Mouse (Mus musculus): Measurements from ENCODE around the gene Atp10b. TPM values are rescaled to one million over a fixed set of nuclear protein-coding genes. Genes with fewer than 3 reads are reported as not detected.

Gene Atp10b
- polyA plus RNA-seq, 1 experiment from 2014 or later = not detected

- H3K27me3 ChIP-seq (ENCODE audit: poor library complexity, severe bottlenecking) = no peaks in the 10 kb centered on the region
Observed at GRCm38 (mm10) chr11:43160188-43160942, 10.7 kb downstream of the Atp10b start.

DNA sequence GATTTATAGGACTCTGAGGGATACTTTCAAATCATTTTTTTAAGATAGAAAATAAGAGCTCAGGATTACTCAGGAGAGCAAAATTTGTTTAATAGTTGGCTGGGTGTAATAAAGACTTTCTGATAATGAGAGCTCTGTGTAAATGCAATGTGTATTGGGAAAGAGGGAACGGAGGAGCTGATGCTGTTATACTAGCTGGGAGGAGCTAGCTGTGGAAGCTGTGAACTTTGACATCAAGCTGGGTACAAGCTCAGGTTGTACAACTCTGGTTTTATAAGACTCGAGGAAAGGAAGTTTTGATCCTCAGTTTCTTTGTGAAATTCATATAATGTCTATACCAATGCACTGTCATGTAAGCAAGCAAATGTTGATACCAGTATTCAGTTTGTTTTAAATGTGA lies 20.9 kb downstream of the Atp10b start:
- WGBS = 79% methylated on average over 2 of the region's 2 CpGs
- Histone ChIP-seq H3K4me1 (no peaks in the 10 kb centered on the region), H3K36me3 (replicated peaks) (no peaks in the 10 kb centered on the region), H3K27ac (no peak overlapping the region), H3K27me3 (ENCODE audit: poor library complexity, severe bottlenecking) (no peaks in the 10 kb centered on the region), H3K4me3 (no peak overlapping the region), H3K9me3 (no peaks in the 10 kb centered on the region)
- no peak for DNase-seq (ENCODE audit: extremely low spot score, low spot score)

More at GRCm38 (mm10) chr11:43160188-43160942, 10.7 kb downstream of the Atp10b start:
- no peak overlapping the region for H3K4me3 ChIP-seq
- H3K27ac ChIP-seq = no peak overlapping the region
- no peak for DNase-seq (ENCODE audit: extremely low spot score, low spot score)
- no peaks in the 10 kb centered on the region for H3K36me3 ChIP-seq (replicated peaks)
- H3K9me3 ChIP-seq = no peaks in the 10 kb centered on the region
- H3K4me1 ChIP-seq = no peaks in the 10 kb centered on the region
- WGBS = 82% methylated on average over 9 of the region's 9 CpGs

- no peaks in the 10 kb centered on the region for H3K36me3 ChIP-seq (replicated peaks)
- no peaks in the 10 kb centered on the region for H3K27me3 ChIP-seq (ENCODE audit: poor library complexity, severe bottlenecking)
- H3K9me3 ChIP-seq = no peaks in the 10 kb centered on the region
- no peaks in the 10 kb centered on the region for H3K4me1 ChIP-seq
- no peak overlapping the region for H3K4me3 ChIP-seq
- H3K27ac ChIP-seq = no peak overlapping the region
- no peak for DNase-seq (ENCODE audit: extremely low spot score, low spot score)
- WGBS = 89% methylated on average over 6 of the region's 6 CpGs
Observed at GRCm38 (mm10) chr11:43174359-43175116, 24.9 kb downstream of the Atp10b start.

- H3K4me3 ChIP-seq = no peak overlapping the region
- no peak for DNase-seq (ENCODE audit: extremely low spot score, low spot score)
- no peak overlapping the region for H3K27ac ChIP-seq
- no peaks in the 10 kb centered on the region for H3K36me3 ChIP-seq (replicated peaks)
- H3K27me3 ChIP-seq (ENCODE audit: poor library complexity, severe bottlenecking) = no peaks in the 10 kb centered on the region
- H3K9me3 ChIP-seq = no peaks in the 10 kb centered on the region
- 0 out of 2 replicates have a peak, but pooled peaks cover 3% of the 10 kb centered on the region for H3K4me1 ChIP-seq
- 91% methylated on average over 2 of the region's 2 CpGs for WGBS
Observed at GRCm38 (mm10) chr11:43182401-43182800, 32.7 kb downstream of the Atp10b start.

DNA sequence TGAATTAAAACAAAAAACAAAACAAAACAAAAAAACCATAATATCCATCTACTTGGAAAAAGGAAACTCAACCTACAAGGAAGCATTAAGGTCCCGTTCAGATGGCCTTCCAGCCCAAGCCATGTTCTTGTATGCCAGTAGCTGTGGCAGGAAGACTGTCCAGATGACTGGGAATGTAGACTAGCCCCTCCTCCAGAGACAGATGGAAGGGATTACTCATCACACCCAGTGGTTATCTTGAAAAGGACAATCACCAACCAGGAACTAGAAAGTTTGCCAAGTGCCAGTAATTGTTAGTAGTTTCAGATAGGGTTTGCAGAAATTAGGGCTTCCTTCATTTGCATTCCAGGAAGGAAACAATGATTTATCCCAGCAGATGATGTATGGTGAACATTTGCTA lies 33.1 kb downstream of the Atp10b start:
- 75% methylated on average over 1 of the region's 1 CpGs for WGBS
- H3K36me3 ChIP-seq (replicated peaks) = no peaks in the 10 kb centered on the region
- H3K27me3 ChIP-seq (ENCODE audit: poor library complexity, severe bottlenecking) = no peaks in the 10 kb centered on the region
- no peak for DNase-seq (ENCODE audit: extremely low spot score, low spot score)
- H3K9me3 ChIP-seq = no peaks in the 10 kb centered on the region
- H3K4me1 ChIP-seq = 0 out of 2 replicates have a peak, but pooled peaks cover 3% of the 10 kb centered on the region
- no peak overlapping the region for H3K4me3 ChIP-seq
- H3K27ac ChIP-seq = no peak overlapping the region

- H3K27me3 ChIP-seq (ENCODE audit: poor library complexity, severe bottlenecking) = no peaks in the 10 kb centered on the region
- no peaks in the 10 kb centered on the region for H3K9me3 ChIP-seq
- 0 out of 2 replicates have a peak, but pooled peaks cover 3% of the 10 kb centered on the region for H3K4me1 ChIP-seq
- no peak overlapping the region for H3K4me3 ChIP-seq
- no peaks in the 10 kb centered on the region for H3K36me3 ChIP-seq (replicated peaks)
- DNase-seq (ENCODE audit: extremely low spot score, low spot score) = no peak
- H3K27ac ChIP-seq = no peak overlapping the region
- WGBS = 71% methylated on average over 4 of the region's 4 CpGs
Observed at GRCm38 (mm10) chr11:43183457-43183856, 33.8 kb downstream of the Atp10b start.

GRCm38 (mm10) chr11:43186291-43186690 lies 36.6 kb downstream of the Atp10b start:
- DNase-seq (ENCODE audit: extremely low spot score, low spot score) = no peak
- WGBS = 79% methylated on average over 6 of the region's 6 CpGs
- no peaks in the 10 kb centered on the region for H3K36me3 ChIP-seq (replicated peaks)
- H3K4me3 ChIP-seq = no peak overlapping the region
- H3K9me3 ChIP-seq = no peaks in the 10 kb centered on the region
- H3K27me3 ChIP-seq (ENCODE audit: poor library complexity, severe bottlenecking) = no peaks in the 10 kb centered on the region
- H3K27ac ChIP-seq = no peak overlapping the region
- 0 out of 2 replicates have a peak, but pooled peaks cover 3% of the 10 kb centered on the region for H3K4me1 ChIP-seq

- 91% methylated on average over 3 of the region's 3 CpGs for WGBS
- no peak overlapping the region for H3K27ac ChIP-seq
- H3K4me1 ChIP-seq = 0 out of 2 replicates have a peak, but pooled peaks cover 3% of the 10 kb centered on the region
- H3K9me3 ChIP-seq = no peaks in the 10 kb centered on the region
- H3K36me3 ChIP-seq (replicated peaks) = no peaks in the 10 kb centered on the region
- no peak for DNase-seq (ENCODE audit: extremely low spot score, low spot score)
- no peak overlapping the region for H3K4me3 ChIP-seq
- H3K27me3 ChIP-seq (ENCODE audit: poor library complexity, severe bottlenecking) = no peaks in the 10 kb centered on the region
Observed at GRCm38 (mm10) chr11:43189817-43190593, 40.3 kb downstream of the Atp10b start.

DNA sequence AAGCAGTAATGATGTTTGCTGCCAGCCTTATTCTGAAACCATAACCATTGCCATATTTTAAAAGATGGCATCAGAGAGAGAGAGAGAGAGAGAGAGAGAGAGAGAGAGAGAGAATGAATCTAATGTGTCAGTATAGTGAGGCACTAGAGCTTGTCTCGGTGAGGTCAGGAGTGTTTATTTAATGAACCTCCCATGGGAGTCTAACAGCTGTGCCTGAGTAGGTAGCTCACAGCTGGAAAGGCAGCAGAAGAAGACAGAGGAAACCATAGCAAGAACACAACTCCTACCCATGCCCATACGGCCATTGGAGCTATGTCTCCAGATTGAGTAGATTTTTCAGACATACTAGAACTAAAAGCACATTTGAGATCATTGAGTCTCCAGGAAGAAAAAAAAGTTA lies 49.1 kb downstream of the Atp10b start:
- H3K4me1 ChIP-seq = no peaks in the 10 kb centered on the region
- H3K27ac ChIP-seq = no peak overlapping the region
- WGBS = 89% methylated on average over 2 of the region's 2 CpGs
- no peaks in the 10 kb centered on the region for H3K27me3 ChIP-seq (ENCODE audit: poor library complexity, severe bottlenecking)
- H3K9me3 ChIP-seq = no peaks in the 10 kb centered on the region
- DNase-seq (ENCODE audit: extremely low spot score, low spot score) = no peak
- H3K36me3 ChIP-seq (replicated peaks) = no peaks in the 10 kb centered on the region
- H3K4me3 ChIP-seq = no peak overlapping the region

- H3K27me3 ChIP-seq (ENCODE audit: poor library complexity, severe bottlenecking) = no peaks in the 10 kb centered on the region
- no peak for DNase-seq (ENCODE audit: extremely low spot score, low spot score)
- no peaks in the 10 kb centered on the region for H3K4me1 ChIP-seq
- no peaks in the 10 kb centered on the region for H3K9me3 ChIP-seq
- no peak overlapping the region for H3K4me3 ChIP-seq
- H3K36me3 ChIP-seq (replicated peaks) = no peaks in the 10 kb centered on the region
- H3K27ac ChIP-seq = no peak overlapping the region
Observed at GRCm38 (mm10) chr11:43199358-43199757, 49.7 kb downstream of the Atp10b start.

DNA sequence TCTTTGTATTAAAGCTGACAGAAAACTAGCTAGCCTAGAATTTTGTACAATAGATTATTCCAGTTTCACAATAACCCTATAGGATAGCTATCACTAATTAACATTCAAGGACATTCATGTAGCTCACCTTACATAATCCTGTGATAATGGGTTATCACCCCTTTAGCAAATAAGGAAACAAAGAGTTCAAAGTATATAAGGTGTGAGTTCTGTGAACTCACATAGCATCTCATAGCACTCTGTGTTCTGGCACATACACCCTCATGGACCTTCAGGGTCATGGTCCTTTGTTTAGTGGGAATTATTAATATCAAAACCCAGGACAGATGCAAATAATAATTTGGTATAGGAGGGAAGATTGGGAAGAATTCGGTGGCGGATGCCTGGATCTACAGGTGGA lies 50.4 kb downstream of the Atp10b start:
- WGBS = 82% methylated on average over 2 of the region's 2 CpGs
- H3K36me3 ChIP-seq (replicated peaks) = no peaks in the 10 kb centered on the region
- H3K4me3 ChIP-seq = no peak overlapping the region
- no peaks in the 10 kb centered on the region for H3K9me3 ChIP-seq
- H3K4me1 ChIP-seq = no peaks in the 10 kb centered on the region
- no peak overlapping the region for H3K27ac ChIP-seq
- DNase-seq (ENCODE audit: extremely low spot score, low spot score) = no peak
- H3K27me3 ChIP-seq (ENCODE audit: poor library complexity, severe bottlenecking) = no peaks in the 10 kb centered on the region

GRCm38 (mm10) chr11:43203580-43203979 lies 53.9 kb downstream of the Atp10b start:
- Histone ChIP-seq H3K9me3 (no peaks in the 10 kb centered on the region), H3K27me3 (ENCODE audit: poor library complexity, severe bottlenecking) (no peaks in the 10 kb centered on the region), H3K27ac (no peak overlapping the region), H3K36me3 (replicated peaks) (no peaks in the 10 kb centered on the region), H3K4me3 (no peak overlapping the region), H3K4me1 (no peaks in the 10 kb centered on the region)
- DNase-seq (ENCODE audit: extremely low spot score, low spot score) = no peak
- WGBS = 83% methylated on average over 3 of the region's 3 CpGs

Data from forebrain, embryonic 10.5 days (tissue).